Comparison of ENCODE assay signal across 8 mouse cellular contexts in the genomic region with DNA sequence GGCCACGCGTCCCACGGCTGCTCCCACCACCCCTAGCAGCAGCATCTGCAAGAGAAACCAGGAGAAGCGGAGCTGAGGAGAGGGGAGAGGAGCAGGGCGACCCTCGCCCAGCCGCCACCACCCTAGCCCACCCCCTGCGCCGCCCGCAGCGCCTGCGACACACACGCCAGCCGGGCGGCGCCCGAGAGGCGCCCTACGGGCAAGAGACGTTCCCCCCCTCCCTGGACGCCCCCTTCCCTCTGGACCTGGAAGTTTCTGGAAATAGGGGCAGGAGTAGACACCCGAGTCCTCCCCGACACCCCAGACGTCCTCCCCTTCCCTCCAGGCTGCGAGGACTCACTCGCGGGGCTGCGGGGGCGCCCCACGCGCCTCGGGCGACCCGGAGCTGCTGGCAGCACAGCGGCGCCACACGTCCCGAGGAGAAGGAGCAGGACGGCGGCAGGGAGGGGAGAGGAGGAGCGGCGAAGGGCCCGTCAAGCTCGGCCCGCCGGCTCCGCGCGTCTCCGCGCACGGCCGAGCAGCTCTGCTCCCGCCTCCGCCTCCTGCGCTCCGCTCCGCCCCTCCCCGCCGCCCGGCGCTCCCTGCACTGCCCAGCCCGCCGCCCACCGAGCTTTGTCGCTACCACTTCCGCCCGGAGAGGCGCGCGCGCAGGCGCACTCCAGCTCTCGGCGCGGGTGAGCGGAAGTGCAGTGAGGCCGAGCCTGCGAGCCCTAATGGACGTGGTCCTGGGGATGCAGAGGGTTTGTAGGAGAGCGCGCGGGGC. TPM values are rescaled to one million over a fixed set of nuclear protein-coding genes. Genes with fewer than 3 reads are reported as not detected.
A peak's percentile ranks its signal among the peaks of the same experiment; 100 is the strongest.
DNase-seq lines count a peak whose midpoint lies in the region; ATAC-seq and TF ChIP-seq lines count a peak whose summit lies in the region.

No protein-coding gene starts in this region.

- H3K4me2 ChIP-seq in heart, embryonic 13.5 days = peak overlapping the region; percentile 100
- peak overlapping the region; percentile 93 for H3K4me2 ChIP-seq in liver, embryonic 12.5 days
- H3K4me2 ChIP-seq in stomach, embryonic 15.5 days = peak overlapping the region; percentile 94

- H3K9ac ChIP-seq in heart, embryonic 13.5 days = peak overlapping the region; percentile 94
- H3K9ac ChIP-seq in liver, embryonic 12.5 days = peak overlapping the region; percentile 97
- H3K9ac ChIP-seq in stomach, embryonic 15.5 days = peak overlapping the region; percentile 97

- no peaks in the 10 kb centered on the region for H3K9me3 ChIP-seq in erythroblast, embryonic 14.5 days (ENCODE audit: control insufficient read depth, low read length)
- no peaks in the 10 kb centered on the region for H3K9me3 ChIP-seq in heart, embryonic 13.5 days
- H3K9me3 ChIP-seq in liver, embryonic 12.5 days (replicated peaks) = no peaks in the 10 kb centered on the region
- H3K9me3 ChIP-seq in stomach, embryonic 15.5 days = no peaks in the 10 kb centered on the region

- H3K36me3 ChIP-seq in C2C12 (ENCODE audit: control insufficient read depth, insufficient read depth) = no peaks in the 10 kb centered on the region
- H3K36me3 ChIP-seq in erythroblast, embryonic 14.5 days (ENCODE audit: control insufficient read depth) = no peaks in the 10 kb centered on the region
- no peaks in the 10 kb centered on the region for H3K36me3 ChIP-seq in heart, embryonic 13.5 days
- no peaks in the 10 kb centered on the region; the same call in 1 of the 2 replicates for H3K36me3 ChIP-seq in liver, embryonic 12.5 days
- H3K36me3 ChIP-seq in stomach, embryonic 15.5 days = no peaks in the 10 kb centered on the region

- H3K4me1 ChIP-seq in erythroblast, embryonic 14.5 days (ENCODE audit: control insufficient read depth) = peaks cover 21% of the 10 kb centered on the region
- H3K4me1 ChIP-seq in heart, embryonic 13.5 days = peaks cover 35% of the 10 kb centered on the region
- H3K4me1 ChIP-seq in liver, embryonic 12.5 days = peaks cover 28% of the 10 kb centered on the region
- no peaks in the 10 kb centered on the region for H3K4me1 ChIP-seq in stomach, embryonic 15.5 days

- peak; percentile 97 for TF ChIP-seq POLR2A in brain, embryonic 14.5 days (IDR thresholded peaks at IDR 0.05; ENCODE audit: borderline replicate concordance, extremely low read depth, insufficient read depth, insufficient read length, poor library complexity, severe bottlenecking)

- H3K4me3 ChIP-seq in C2C12 (ENCODE audit: insufficient read depth, poor library complexity, severe bottlenecking) = peak overlapping the region; percentile 66
- peak overlapping the region; percentile 68 for H3K4me3 ChIP-seq in erythroblast, embryonic 14.5 days (replicated peaks)
- H3K4me3 ChIP-seq in heart, embryonic 13.5 days = peak overlapping the region; percentile 86
- peak overlapping the region; percentile 93 for H3K4me3 ChIP-seq in liver, embryonic 12.5 days
- peak overlapping the region; percentile 94 for H3K4me3 ChIP-seq in stomach, embryonic 15.5 days (replicated peaks)

- peaks cover 4% of the 10 kb centered on the region for H3K27me3 ChIP-seq in C2C12 (ENCODE audit: control insufficient read depth, insufficient read depth, insufficient read length)
- no peaks in the 10 kb centered on the region for H3K27me3 ChIP-seq in erythroblast, embryonic 14.5 days (ENCODE audit: control insufficient read depth)
- H3K27me3 ChIP-seq in heart, embryonic 13.5 days (replicated peaks) = no peaks in the 10 kb centered on the region
- no peaks in the 10 kb centered on the region for H3K27me3 ChIP-seq in liver, embryonic 12.5 days (replicated peaks)
- H3K27me3 ChIP-seq in stomach, embryonic 15.5 days (replicated peaks) = no peaks in the 10 kb centered on the region

- H3ac ChIP-seq in C2C12 (ENCODE audit: control insufficient read depth, insufficient read length, low read depth) = peak overlapping the region; percentile 83

- peak; percentile 98 for ATAC-seq in heart, embryonic 13.5 days (ENCODE audit: extremely low read depth, insufficient number of reproducible peaks, low FRiP score, low TSS enrichment)
- ATAC-seq in liver, embryonic 12.5 days = peak; percentile 99
- ATAC-seq in stomach, embryonic 15.5 days (ENCODE audit: insufficient read depth, low FRiP score, low read depth) = peak; percentile 100

- H3K27ac ChIP-seq in heart, embryonic 13.5 days (replicated peaks) = peak overlapping the region; percentile 97
- H3K27ac ChIP-seq in liver, embryonic 12.5 days = peak overlapping the region; percentile 94
- peak overlapping the region; percentile 99 for H3K27ac ChIP-seq in stomach, embryonic 15.5 days

- H3K79me2 ChIP-seq in C2C12 (ENCODE audit: control insufficient read depth, insufficient read depth) = peaks cover 50% of the 10 kb centered on the region

- peak; percentile 98 for DNase-seq in brain, embryonic 14.5 days (ENCODE audit: low read depth)
- DNase-seq in kidney, postnatal 10 days = peak; percentile 99
- peak; percentile 94 to 96 for DNase-seq in natural killer cell, adult 2 months (ENCODE audit: low spot score in 2 of 2)

- under 1% methylated on average over 80 of the region's 83 CpGs for WGBS in heart, embryonic 13.5 days
- under 1% methylated on average over 60 of the region's 83 CpGs for WGBS in liver, embryonic 12.5 days (ENCODE audit: insufficient replicate concordance)
- under 1% methylated on average over 65 of the region's 83 CpGs for WGBS in stomach, embryonic 15.5 days

- peaks cover 12% of the 10 kb centered on the region for H3K79me3 ChIP-seq in C2C12 (ENCODE audit: low read depth)

- TF ChIP-seq CTCF in C2C12 (IDR thresholded peaks at IDR 0.05; ENCODE audit: control insufficient read depth, insufficient read depth, insufficient read length) = no peak
- peak; percentile 30; the same call in 1 of the 2 replicates for TF ChIP-seq CTCF in brain, embryonic 14.5 days (IDR thresholded peaks at IDR 0.05; ENCODE audit: borderline replicate concordance, extremely low read depth, insufficient read depth, insufficient read length)

TF ChIP-seq in C2C12, 6 proteins besides CTCF, POLR2A, EP300 and RAD21:
- TF ChIP-seq MYOD1 (IDR thresholded peaks at IDR 0.05; ENCODE audit: control insufficient read depth, insufficient read length, low read depth) (no peak), FOSL1 (IDR thresholded peaks at IDR 0.05; ENCODE audit: insufficient read depth, low read length, poor library complexity, severe bottlenecking) (no peak), CEBPB (IDR thresholded peaks at IDR 0.05; ENCODE audit: low read depth) (no peak), MYOG (IDR thresholded peaks at IDR 0.05; ENCODE audit: control insufficient read depth, extremely low read depth, insufficient read length) (no peak), USF1 (IDR thresholded peaks at IDR 0.05; ENCODE audit: low read depth) (no peak), MAX (IDR thresholded peaks at IDR 0.05) (no peak)

RNA-seq across cellular contexts. Expression of gene Atp2c1, which starts 32.4 kb away (rescaled TPM):
- 20.7 TPM for polyA plus RNA-seq in C2C12 (2012; fragmentation: generic; extraction: Trizol)
- 94.8 and 102 TPM in 2 replicates for polyA plus RNA-seq in brain, embryonic 14.5 days (2012; rRNA removed)
- 0.19 and 0.32 TPM in 2 replicates for polyA plus RNA-seq in erythroblast, embryonic 14.5 days (2012)
- polyA plus RNA-seq in heart, embryonic 13.5 days (2015; fragmentation: Nextera tagmentation; extraction: Ambion mirVana) = 45.8 and 46.6 TPM in 2 replicates
- polyA plus RNA-seq in liver, embryonic 12.5 days (2016; fragmentation: Nextera tagmentation; extraction: Ambion mirVana) = 33.8 and 34.1 TPM in 2 replicates
- polyA plus RNA-seq in stomach, embryonic 15.5 days (2015; fragmentation: Nextera tagmentation; extraction: Ambion mirVana) = 59.1 and 60.2 TPM in 2 replicates

Comparison
In these comparisons a context has a peak if more than half of its experiments do, and no peak if none do; other contexts are left out.
1. Peak in every context shown above with its lines: DNase-seq, ATAC-seq, H3K4me3 ChIP-seq and H3K27ac ChIP-seq.
2. RNA of gene Atp2c1, which starts 32.4 kb away (polyA plus RNA-seq): 94.8 to 102 TPM in brain, embryonic 14.5 days, 59.1 to 60.2 TPM in stomach, embryonic 15.5 days, 45.8 to 46.6 TPM in heart, embryonic 13.5 days, 33.8 to 34.1 TPM in liver, embryonic 12.5 days and 20.7 TPM in C2C12 (single experiment); 0.19 to 0.32 TPM in erythroblast, embryonic 14.5 days; every median in the first group is over 10 times any median in the second.